Mouse (Mus musculus) midbrain, embryonic 14.5 days (tissue): ENCODE results near the gene 4930426L09Rik. TPM values are rescaled to one million over a fixed set of nuclear protein-coding genes. Genes with fewer than 3 reads are reported as not detected.
"Not testable (repeated sequence)": the region's sequence is repeated elsewhere in the genome, so short reads cannot be mapped to it uniquely, and the experiment has no call there.

Experiments
- ATAC-seq: fragments of 200-750 bp; cut with Nextera tagmentation; 2 replicates; pipeline ENCODE4 v1.8.0; 2017; ENCODE audit warnings: moderate number of reproducible peaks, moderate library complexity; ENCODE audit not compliant: low FRiP score, low TSS enrichment
- DNase-seq: peaks from one replicate; pipeline ENCODE4 v3.0.0-alpha.2; 2015
- H3K27ac ChIP-seq: fragments of 300-500 bp; sonication (generic); replicated peaks from 2 replicates; pipeline ENCODE4 v1.5.1; 2014; ENCODE audit warnings: mild to moderate bottlenecking, low read depth, low read length, moderate library complexity
- H3K27me3 ChIP-seq: fragments of 300-500 bp; sonication (generic); 2 replicates; pipeline ENCODE4 v1.6.1; 2014; ENCODE audit warnings: low read length, control low read depth, mixed read lengths; ENCODE audit not compliant: control insufficient read depth, insufficient read depth
- H3K36me3 ChIP-seq: fragments of 300-500 bp; sonication (generic); 2 replicates; pipeline ENCODE4 v1.6.1; 2014; ENCODE audit warnings: low read length, control low read depth; ENCODE audit not compliant: control insufficient read depth, insufficient read depth
- H3K4me1 ChIP-seq: fragments of 300-500 bp; sonication (generic); 2 replicates; pipeline ENCODE4 v1.6.1; 2014; ENCODE audit warnings: mild to moderate bottlenecking, antibody characterized with exemption, low read length, control low read depth; ENCODE audit not compliant: control insufficient read depth, insufficient read depth
- H3K4me2 ChIP-seq: fragments of 300-500 bp; sonication (generic); 2 replicates; pipeline ENCODE4 v1.6.1; 2014; ENCODE audit warnings: mild to moderate bottlenecking, low read length, moderate library complexity
- H3K4me3 ChIP-seq: fragments of 300-500 bp; sonication (generic); replicated peaks from 2 replicates; pipeline ENCODE4 v1.5.1; 2014; ENCODE audit warnings: low read depth, low read length
- H3K9ac ChIP-seq: fragments of 300-500 bp; sonication (generic); replicated peaks from 2 replicates; pipeline ENCODE4 v1.6.1; 2014; ENCODE audit warnings: mild to moderate bottlenecking, low read length, moderate library complexity
- H3K9me3 ChIP-seq: fragments of 300-500 bp; sonication (generic); 2 replicates; pipeline ENCODE4 v1.6.1; 2016; ENCODE audit warnings: low read length, control low read depth, mixed read lengths; ENCODE audit not compliant: control insufficient read depth
- WGBS: fragments of 180-500 bp; shearing (Covaris S2); extraction: QIAGEN DNeasy Blood & Tissue Kit; methylation state at CpG from one replicate; pipeline ENCODE4 v1.1.7; 2014; 5-methylcytosine and 5-hydroxymethylcytosine counted together
- polyA plus RNA-seq: library from polyadenylated mRNA; unstranded; fragments of >200 nt; fragmentation: Nextera tagmentation; extraction: Ambion mirVana; gene quantifications from 2 replicates; pipeline ENCODE4 v1.2.1, GENCODE M21; 2014

4930426L09Rik gene
- polyA plus RNA-seq, 1 experiment from 2014 or later = 0.47 TPM

- no peak overlapping the region for H3K27ac ChIP-seq
- H3K27me3 ChIP-seq = no peaks in the 10 kb centered on the region
- peaks cover 4% of the 10 kb centered on the region; the same call in 1 of the 2 replicates for H3K9me3 ChIP-seq
- ATAC-seq (no peak), DNase-seq (no peak)
- H3K4me2 ChIP-seq = no peak overlapping the region
- H3K4me1 ChIP-seq = peaks cover 10% of the 10 kb centered on the region
- no peak overlapping the region for H3K4me3 ChIP-seq
- 86% methylated on average over 7 of the region's 7 CpGs for WGBS
- H3K36me3 ChIP-seq = no peaks in the 10 kb centered on the region
- H3K9ac ChIP-seq = no peak overlapping the region
Observed at GRCm38 (mm10) chr2:18992512-18993510, 5.3 kb upstream of the 4930426L09Rik start.

GRCm38 (mm10) chr2:18996451-18997211 lies 1.5 kb upstream of the 4930426L09Rik start:
- DNase-seq (peak; percentile 53), ATAC-seq (no peak)
- under 1% methylated on average over 25 of the region's 25 CpGs for WGBS
- Histone ChIP-seq H3K36me3 (no peaks in the 10 kb centered on the region), H3K27me3 (0 out of 2 replicates have a peak, but pooled peaks cover 3% of the 10 kb centered on the region), H3K27ac (no peak overlapping the region), H3K4me2 (peak overlapping the region; percentile 97), H3K9ac (peak overlapping the region; percentile 84; the same call in 1 of the 2 replicates), H3K9me3 (no peaks in the 10 kb centered on the region), H3K4me1 (peaks cover 10% of the 10 kb centered on the region), H3K4me3 (peak overlapping the region; percentile 81)

- peak; percentile 75 for DNase-seq
- peaks cover 10% of the 10 kb centered on the region for H3K4me1 ChIP-seq
- under 1% methylated on average over 46 of the region's 46 CpGs for WGBS
- ATAC-seq = peak; percentile 74
- H3K27me3 ChIP-seq = 0 out of 2 replicates have a peak, but pooled peaks cover 3% of the 10 kb centered on the region
- H3K9me3 ChIP-seq = no peaks in the 10 kb centered on the region
- H3K4me3 ChIP-seq = peak overlapping the region; percentile 81
- H3K27ac ChIP-seq = peak overlapping the region; percentile 82
- H3K9ac ChIP-seq = peak overlapping the region; percentile 84
- peak overlapping the region; percentile 97 for H3K4me2 ChIP-seq
- no peaks in the 10 kb centered on the region for H3K36me3 ChIP-seq
Observed at GRCm38 (mm10) chr2:18997387-18997971, 664 bp upstream of the 4930426L09Rik start.

- H3K4me3 ChIP-seq = no peak overlapping the region
- H3K36me3 ChIP-seq = no peaks in the 10 kb centered on the region
- ATAC-seq (no peak), DNase-seq (no peak)
- 79% methylated on average over 2 of the region's 2 CpGs for WGBS
- 0 out of 2 replicates have a peak, but pooled peaks cover 3% of the 10 kb centered on the region for H3K27me3 ChIP-seq
- no peak overlapping the region for H3K4me2 ChIP-seq
- no peak overlapping the region for H3K27ac ChIP-seq
- no peaks in the 10 kb centered on the region for H3K9me3 ChIP-seq
- no peak overlapping the region for H3K9ac ChIP-seq
- peaks cover 10% of the 10 kb centered on the region for H3K4me1 ChIP-seq
Observed at GRCm38 (mm10) chr2:18999395-18999794, 1.3 kb downstream of the 4930426L09Rik start.

- Histone ChIP-seq H3K4me2 (no peak overlapping the region), H3K9me3 (no peaks in the 10 kb centered on the region), H3K36me3 (no peaks in the 10 kb centered on the region), H3K9ac (no peak overlapping the region), H3K4me3 (no peak overlapping the region), H3K27ac (no peak overlapping the region), H3K27me3 (no peaks in the 10 kb centered on the region), H3K4me1 (no peaks in the 10 kb centered on the region)
- no peak for DNase-seq
- no peak for ATAC-seq
- 88% methylated on average over 10 of the region's 10 CpGs for WGBS
Observed at GRCm38 (mm10) chr2:19004801-19005200, 6.7 kb downstream of the 4930426L09Rik start.

- H3K36me3 ChIP-seq = no peaks in the 10 kb centered on the region
- H3K4me2 ChIP-seq = no peak overlapping the region
- no peak overlapping the region for H3K27ac ChIP-seq
- H3K9ac ChIP-seq = no peak overlapping the region
- no peak overlapping the region for H3K4me3 ChIP-seq
- DNase-seq = no peak
- ATAC-seq = no peak
- no peaks in the 10 kb centered on the region for H3K9me3 ChIP-seq
- H3K4me1 ChIP-seq = no peaks in the 10 kb centered on the region
- WGBS = 95% methylated on average over 7 of the region's 7 CpGs
- H3K27me3 ChIP-seq = no peaks in the 10 kb centered on the region
Observed at GRCm38 (mm10) chr2:19006124-19006523, 8.0 kb downstream of the 4930426L09Rik start.

GRCm38 (mm10) chr2:19007580-19007979 lies 9.4 kb downstream of the 4930426L09Rik start:
- no peaks in the 10 kb centered on the region for H3K36me3 ChIP-seq
- no peak overlapping the region for H3K27ac ChIP-seq
- WGBS = 81% methylated on average over 4 of the region's 4 CpGs
- no peak overlapping the region for H3K9ac ChIP-seq
- H3K4me2 ChIP-seq = no peak overlapping the region
- H3K9me3 ChIP-seq = no peaks in the 10 kb centered on the region
- no peak overlapping the region for H3K4me3 ChIP-seq
- ATAC-seq (no peak), DNase-seq (no peak)
- H3K27me3 ChIP-seq = no peaks in the 10 kb centered on the region
- no peaks in the 10 kb centered on the region for H3K4me1 ChIP-seq

- H3K4me2 ChIP-seq, H3K4me3 ChIP-seq, ATAC-seq, DNase-seq, H3K9me3 ChIP-seq, H3K36me3 ChIP-seq, H3K4me1 ChIP-seq, H3K27ac ChIP-seq, H3K27me3 ChIP-seq, H3K9ac ChIP-seq: not testable (repeated sequence)
- WGBS = 73% methylated on average over 1 of the region's 1 CpGs
Observed at GRCm38 (mm10) chr2:19010541-19010940, 12.4 kb downstream of the 4930426L09Rik start.
